Mouse (Mus musculus): Measurements from ENCODE around the gene Zfp160. TPM values are rescaled to one million over a fixed set of nuclear protein-coding genes. Genes with fewer than 3 reads are reported as not detected.
"Not testable (repeated sequence)": the region's sequence is repeated elsewhere in the genome, so short reads cannot be mapped to it uniquely, and the experiment has no call there.

Gene Zfp160
- total RNA-seq (2021), result 10 to 100 TPM; 19.0 to 21.2 TPM
- long read RNA-seq, experiment 1, transcript Zfp160-205 (5 exons, 1,041 nt), result major isoform, 6 of 15 reads
- long read RNA-seq, experiment 1, partial matches to known transcripts, result 0 of 15 reads
- long read RNA-seq, experiment 1, other reads (novel, unspliced or antisense), result 8 of 15 reads
- long read RNA-seq, experiment 2, partial matches to known transcripts, result 0 of 10 reads
- long read RNA-seq, experiment 2, other reads (novel, unspliced or antisense), result 3 of 10 reads

GRCm38 (mm10) chr17:21008382-21009331 is at the start of gene Zfp160:
TSS of gene Zfp160 (plus strand) at chr17:21008903.
- intact Hi-C loops (cut with DNase I), result loop anchor here (2.0 kb wide), 1 partner anchor 64 kb away; the partner anchor contains the start of gene Ppp2r1a

DNA sequence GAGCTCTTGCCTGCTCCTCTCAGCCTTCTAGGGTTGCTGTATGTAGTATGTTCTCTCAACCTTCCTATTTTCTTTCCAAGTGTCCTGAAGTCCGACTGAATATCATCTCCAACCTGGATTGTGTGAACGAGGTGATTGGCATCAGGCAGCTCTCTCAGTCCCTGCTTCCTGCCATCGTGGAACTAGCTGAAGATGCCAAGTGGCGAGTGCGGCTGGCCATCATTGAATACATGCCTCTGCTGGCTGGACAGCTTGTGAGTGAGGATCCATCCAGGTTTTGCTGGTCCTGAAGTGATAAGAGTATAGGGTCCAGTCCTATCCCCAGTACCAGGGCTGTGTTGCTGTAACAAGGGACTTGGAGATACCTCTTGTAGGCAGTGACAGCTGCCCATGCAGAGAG is 48.3 kb upstream of the Zfp160 start:
- DNase-seq (ENCODE audit: low spot score in 2 of 2), result no peak
- intact Hi-C loops (cut with DNase I), result loop anchor here (5.0 kb wide), 1 partner anchor 52 kb away; no protein-coding TSS in a partner anchor

More at GRCm38 (mm10) chr17:21008382-21009331, at the start of gene Zfp160:
- DNase-seq (ENCODE audit: low spot score in 2 of 2), result peak; percentile 90 to 94

- intact Hi-C loops (cut with DNase I), result no loop called here
- DNase-seq (ENCODE audit: low spot score in 2 of 2), result no peak
These were observed 43.3 kb upstream of the Zfp160 start for GRCm38 (mm10) chr17:20965421-20965820.

DNA sequence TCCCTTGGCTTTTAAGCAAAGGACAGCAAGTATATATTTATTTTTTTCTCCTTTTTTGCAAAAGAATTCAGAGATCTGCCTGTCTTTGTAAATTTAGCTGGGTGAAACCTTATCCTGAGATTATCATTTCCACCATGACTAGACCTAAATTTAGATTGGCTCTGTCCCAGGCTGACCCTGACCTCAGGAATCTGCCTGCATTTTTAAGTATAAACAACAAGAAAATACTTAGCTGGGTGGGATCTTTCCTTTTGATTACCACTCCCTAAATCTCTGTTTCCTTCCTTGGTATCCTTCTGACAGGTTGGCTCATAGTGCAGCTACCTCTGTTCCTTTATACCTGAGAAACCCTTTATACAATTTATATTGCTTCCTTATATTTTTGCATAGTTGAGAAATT is 42.0 kb upstream of the Zfp160 start:
- DNase-seq (ENCODE audit: low spot score in 2 of 2), result no peak
- intact Hi-C loops (cut with DNase I), result no loop called here

GRCm38 (mm10) chr17:20993716-20994115 is 15.0 kb upstream of the Zfp160 start:
- DNase-seq (ENCODE audit: low spot score in 2 of 2), result peak in 1 of 2 experiments; percentile 10
- intact Hi-C loops (cut with DNase I), result no loop called here

GRCm38 (mm10) chr17:20996364-20996763 is 12.3 kb upstream of the Zfp160 start, which contains the start of gene Vmn1r233:
TSS of gene Vmn1r233 (minus strand) at chr17:20996464.
- no peak for DNase-seq (ENCODE audit: low spot score in 2 of 2)
- intact Hi-C loops (cut with DNase I), result no loop called here

DNA sequence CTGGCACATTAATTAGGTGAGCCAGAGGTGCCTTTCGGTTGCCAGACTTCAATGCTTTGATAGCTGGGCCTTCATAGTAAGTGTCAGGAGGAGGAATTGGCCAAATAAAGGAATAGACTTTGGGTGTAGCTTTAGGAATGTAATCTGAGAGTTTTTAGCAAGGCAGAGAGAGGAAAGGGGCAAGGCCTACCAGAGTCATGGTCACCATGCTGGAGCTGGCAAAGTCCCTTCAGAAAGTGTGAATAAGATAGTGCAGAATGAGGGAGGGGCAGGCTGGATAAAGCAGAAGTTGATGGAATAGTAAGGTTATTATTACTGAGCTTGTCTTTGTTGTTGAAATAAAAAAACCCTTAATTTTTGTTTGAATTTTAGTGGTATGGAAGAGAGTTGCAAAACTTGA is 1.0 kb downstream of the Zfp160 start:
- DNase-seq (ENCODE audit: low spot score in 2 of 2), result no peak

GRCm38 (mm10) chr17:21018410-21019080 is 9.8 kb downstream of the Zfp160 start:
- DNase-seq (ENCODE audit: low spot score in 2 of 2), result no peak
- intact Hi-C loops (cut with DNase I), result loop anchor here (10.0 kb wide), 1 partner anchor 566 kb away; no protein-coding TSS in a partner anchor

More for the DNA sequence above, 1.0 kb downstream of the Zfp160 start:
- intact Hi-C loops (cut with DNase I), result loop anchor here (2.0 to 10.0 kb wide), 3 partner anchors 47 to 575 kb away; partner anchors contain the start of gene Ppp2r1a

- DNase-seq (ENCODE audit: low spot score in 2 of 2); intact Hi-C loops (cut with DNase I): not testable (repeated sequence)
These were observed 39.3 kb downstream of the Zfp160 start for GRCm38 (mm10) chr17:21048020-21048419.

DNA sequence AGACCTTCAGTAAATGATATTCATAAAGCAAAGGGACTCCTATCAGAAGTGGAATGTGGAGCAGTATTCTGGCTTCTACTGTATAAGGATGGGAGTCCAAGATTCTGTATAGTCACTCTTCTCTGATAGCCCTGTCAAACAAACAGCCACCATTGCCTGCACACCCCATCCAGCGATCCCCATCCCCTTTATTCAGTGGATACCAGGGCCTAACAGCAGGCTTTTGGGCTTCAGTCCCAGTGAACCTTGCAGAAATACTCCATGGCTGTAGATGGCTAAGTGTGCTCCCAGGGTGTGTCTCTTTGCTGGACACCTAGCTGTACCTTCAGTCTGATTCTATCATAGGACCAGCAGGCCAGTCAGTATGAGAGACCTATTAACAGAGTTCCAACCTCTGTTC is 42.2 kb downstream of the Zfp160 start:
- intact Hi-C loops (cut with DNase I), result no loop called here
- DNase-seq (ENCODE audit: low spot score in 2 of 2), result no peak

DNA sequence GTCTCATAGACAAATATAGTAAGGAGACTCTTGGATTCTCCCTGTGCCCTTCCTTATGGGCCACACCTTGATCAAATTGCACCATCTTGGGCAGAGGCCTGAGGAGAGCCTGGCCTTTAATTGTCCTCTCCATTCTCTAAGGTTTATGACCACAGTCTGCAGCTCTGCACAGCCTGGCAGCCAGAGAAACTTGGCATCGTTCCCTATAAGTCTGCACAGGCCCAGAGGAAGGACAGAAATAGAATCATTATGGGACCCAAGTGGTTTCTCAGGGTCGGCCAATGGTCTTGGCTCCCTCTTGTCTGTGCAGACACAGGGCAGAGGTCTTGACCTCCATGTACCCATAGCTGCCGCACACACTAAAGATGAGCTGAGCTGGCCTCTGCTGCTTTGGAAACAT is 42.6 kb downstream of the Zfp160 start:
- DNase-seq (ENCODE audit: low spot score in 2 of 2); intact Hi-C loops (cut with DNase I): not testable (repeated sequence)

GRCm38 (mm10) chr17:21051919-21052318 is 43.2 kb downstream of the Zfp160 start:
- DNase-seq (ENCODE audit: low spot score in 2 of 2); intact Hi-C loops (cut with DNase I): not testable (repeated sequence)

DNA sequence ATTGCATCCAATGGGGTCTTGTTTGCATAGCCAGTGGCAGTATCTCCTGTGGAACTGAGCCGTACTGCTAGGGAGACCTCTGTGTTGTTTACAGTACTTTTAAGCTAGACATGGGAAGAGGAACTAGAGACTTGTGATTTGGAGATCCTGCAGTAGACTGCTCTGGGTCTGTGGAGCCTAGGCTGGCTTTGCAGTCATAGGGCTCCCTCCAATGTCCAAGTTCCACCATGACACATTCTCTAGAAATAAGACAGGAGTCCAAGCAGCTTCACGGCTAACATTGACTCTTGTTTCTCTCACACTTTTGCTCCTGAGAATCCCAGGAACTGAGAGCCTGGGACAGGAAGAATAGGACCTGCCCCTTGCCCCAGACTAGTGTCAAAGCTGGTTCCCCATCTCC is 44.6 kb downstream of the Zfp160 start:
- intact Hi-C loops (cut with DNase I), result no loop called here

DNA sequence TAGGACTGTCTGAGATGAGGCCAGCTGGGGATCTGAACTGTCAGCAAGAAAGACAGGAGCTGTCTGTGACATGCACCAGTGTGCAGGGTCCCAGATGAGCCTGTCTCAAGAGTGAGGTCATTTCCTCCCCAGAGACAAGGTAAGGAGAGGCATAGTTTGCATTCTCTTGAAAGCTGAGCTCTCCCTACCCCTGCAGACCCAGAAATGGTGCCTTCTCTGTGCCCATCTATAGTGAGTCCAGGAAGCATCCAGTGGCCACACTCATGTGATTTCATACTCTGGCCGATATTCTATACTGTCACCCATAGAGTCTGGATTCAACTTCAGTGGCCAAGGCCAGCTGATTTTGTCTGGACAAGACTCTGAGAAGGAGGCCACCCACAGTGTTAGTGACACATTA is 46.4 kb downstream of the Zfp160 start:
- DNase-seq (ENCODE audit: low spot score in 2 of 2); intact Hi-C loops (cut with DNase I): not testable (repeated sequence)

More for the DNA sequence above, 44.6 kb downstream of the Zfp160 start:
- DNase-seq (ENCODE audit: low spot score in 2 of 2), result no peak

- intact Hi-C loops (cut with DNase I), result no loop called here
- DNase-seq (ENCODE audit: low spot score in 2 of 2), result no peak
These were observed 56.8 kb downstream of the Zfp160 start for GRCm38 (mm10) chr17:21065501-21065900.

GRCm38 (mm10) chr17:21067036-21067435 is 58.3 kb downstream of the Zfp160 start:
- no peak for DNase-seq (ENCODE audit: low spot score in 2 of 2)
- intact Hi-C loops (cut with DNase I), result no loop called here

- DNase-seq (ENCODE audit: low spot score in 2 of 2); intact Hi-C loops (cut with DNase I): not testable (repeated sequence)
These were observed 60.7 kb downstream of the Zfp160 start for GRCm38 (mm10) chr17:21069443-21069842.

- DNase-seq (ENCODE audit: low spot score in 2 of 2); intact Hi-C loops (cut with DNase I): not testable (repeated sequence)
These were observed 62.3 kb downstream of the Zfp160 start for GRCm38 (mm10) chr17:21070971-21071370.
